Mouse (Mus musculus): ENCODE measurements at regions not wholly inside any gene's neighbourhood (a gene's known extent, or its start where the extent isn't known, plus 50 kb on each side); places are given as distances from the start of the nearest gene placed in this dataset.
A peak's percentile ranks its signal among the peaks of the same experiment; 100 is the strongest.

DNA sequence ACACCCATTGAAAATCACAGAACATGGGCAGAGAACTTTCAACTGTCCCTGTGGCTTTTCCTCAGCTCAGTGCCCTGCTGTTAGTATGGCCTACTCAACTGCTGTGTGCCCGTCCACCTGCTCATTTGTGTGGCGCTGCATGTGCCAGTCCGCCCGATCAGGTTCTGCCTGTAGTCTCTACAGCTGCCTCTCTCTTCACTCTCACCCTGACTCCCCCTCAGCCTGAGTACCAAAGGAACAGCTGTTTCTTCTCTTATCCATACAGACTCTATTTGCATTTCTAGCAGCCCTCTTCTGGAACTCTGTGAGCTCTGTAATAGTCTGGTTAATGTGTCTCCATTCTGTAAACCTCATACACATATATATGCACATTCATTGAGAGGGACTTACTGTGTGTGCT, 329.1 kb upstream of the Spred2 start:
- Histone ChIP-seq H3K79me2 (ENCODE audit: control insufficient read depth, insufficient read depth) (no peaks in the 10 kb centered on the region), H3K27me3 (ENCODE audit: control insufficient read depth, insufficient read depth, insufficient read length) (no peaks in the 10 kb centered on the region), H3ac (ENCODE audit: control insufficient read depth, insufficient read length) (no peak overlapping the region), H3K36me3 (ENCODE audit: control insufficient read depth, insufficient read depth) (no peaks in the 10 kb centered on the region), H3K4me3 (no peak overlapping the region), H3K4me2 (ENCODE audit: low read depth) (no peak overlapping the region)
- TF ChIP-seq TCF12 (IDR thresholded peaks at IDR 0.05; ENCODE audit: insufficient read depth, poor library complexity, severe bottlenecking) (no peak), MYOD1 (IDR thresholded peaks at IDR 0.05; ENCODE audit: control insufficient read depth in 1 of 3, insufficient read length in 2 of 3, low read depth in 2 of 3) (peak in 2 of 3 experiments; percentile 54 to 61), POLR2A (IDR thresholded peaks at IDR 0.05; ENCODE audit: insufficient read length, low read depth) (no peak), CEBPB (IDR thresholded peaks at IDR 0.05; ENCODE audit: insufficient read depth, poor library complexity, severe bottlenecking) (no peak), MYOG (IDR thresholded peaks at IDR 0.05; ENCODE audit: control insufficient read depth in 1 of 3, insufficient read depth in 1 of 3, insufficient read length in 2 of 3, low read depth in 2 of 3) (peak; percentile 21 to 72 (median 33)), REST (IDR thresholded peaks at IDR 0.05; ENCODE audit: insufficient read depth, insufficient read length) (no peak), POLR2AphosphoS2 (IDR thresholded peaks at IDR 0.05; ENCODE audit: insufficient read length, low read depth) (no peak), MAX (IDR thresholded peaks at IDR 0.05; ENCODE audit: low read depth) (no peak), SRF (IDR thresholded peaks at IDR 0.05; ENCODE audit: control insufficient read depth, insufficient read length, low read depth) (no peak), TCF3 (IDR thresholded peaks at IDR 0.05; ENCODE audit: insufficient read length, low read depth) (no peak), USF1 (IDR thresholded peaks at IDR 0.05; ENCODE audit: low read depth) (no peak), E2F4 (IDR thresholded peaks at IDR 0.05; ENCODE audit: insufficient read depth) (no peak)

DNA sequence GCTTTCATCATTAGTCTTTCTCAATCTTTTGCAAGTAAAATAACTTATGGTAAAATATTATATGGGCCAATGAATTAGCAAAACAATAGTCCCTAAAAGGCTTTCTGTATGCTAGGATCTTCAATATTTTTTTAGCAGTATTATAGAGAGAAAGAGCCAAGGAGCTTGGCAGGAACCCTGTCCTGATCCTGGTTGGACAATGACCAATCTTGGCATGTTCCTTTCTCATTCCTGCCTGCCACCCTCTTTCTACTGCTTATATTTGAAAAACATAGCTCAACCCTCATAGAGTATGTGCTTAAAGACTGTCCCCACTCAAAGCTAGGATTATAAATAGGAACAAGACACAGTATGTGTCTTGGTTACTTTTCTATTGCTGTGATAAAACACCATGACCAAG, 327.8 kb upstream of the Spred2 start:
- no peaks in the 10 kb centered on the region for H3K36me3 ChIP-seq (ENCODE audit: control insufficient read depth, insufficient read depth)
- H3K4me3 ChIP-seq = no peak overlapping the region
- H3ac ChIP-seq (ENCODE audit: control insufficient read depth, insufficient read length) = no peak overlapping the region
- no peak overlapping the region for H3K4me2 ChIP-seq (ENCODE audit: low read depth)
- no peak for TF ChIP-seq MYOG (IDR thresholded peaks at IDR 0.05; ENCODE audit: control insufficient read depth in 1 of 3, insufficient read depth in 1 of 3, insufficient read length in 2 of 3, low read depth in 2 of 3)
- no peak for TF ChIP-seq E2F4 (IDR thresholded peaks at IDR 0.05; ENCODE audit: insufficient read depth)
- TF ChIP-seq USF1 (IDR thresholded peaks at IDR 0.05; ENCODE audit: low read depth) = no peak
- no peaks in the 10 kb centered on the region for H3K27me3 ChIP-seq (ENCODE audit: control insufficient read depth, insufficient read depth, insufficient read length)
- no peaks in the 10 kb centered on the region for H3K79me2 ChIP-seq (ENCODE audit: control insufficient read depth, insufficient read depth)

DNA sequence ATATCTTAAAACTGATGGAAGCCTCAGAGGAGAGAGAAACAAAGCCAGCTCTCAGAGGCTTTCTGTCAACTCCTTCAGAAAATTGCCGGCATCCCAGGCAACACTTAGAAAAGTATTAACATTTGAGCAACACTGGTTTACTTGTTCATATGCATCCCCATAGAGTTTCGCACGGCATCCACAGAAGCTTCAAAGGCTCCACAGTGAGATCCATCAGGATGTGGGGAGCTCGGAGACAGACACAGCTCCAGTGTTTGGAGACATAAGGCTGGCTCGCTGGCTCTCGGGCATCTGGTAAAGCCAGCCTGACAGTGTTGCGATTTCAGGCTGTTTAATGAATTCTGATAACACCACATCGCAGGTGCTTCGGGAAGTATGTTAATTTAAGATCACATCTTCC, 324.7 kb upstream of the Spred2 start:
- Histone ChIP-seq H3K79me2 (ENCODE audit: control insufficient read depth, insufficient read depth) (no peaks in the 10 kb centered on the region), H3ac (ENCODE audit: control insufficient read depth, insufficient read length) (no peak overlapping the region), H3K27me3 (ENCODE audit: control insufficient read depth, insufficient read depth, insufficient read length) (no peaks in the 10 kb centered on the region), H3K4me3 (no peak overlapping the region), H3K36me3 (ENCODE audit: control insufficient read depth, insufficient read depth) (no peaks in the 10 kb centered on the region), H3K4me2 (ENCODE audit: low read depth) (no peak overlapping the region)
- TF ChIP-seq MAX (IDR thresholded peaks at IDR 0.05; ENCODE audit: low read depth) (no peak), MYOD1 (IDR thresholded peaks at IDR 0.05; ENCODE audit: control insufficient read depth in 1 of 3, insufficient read length in 2 of 3, low read depth in 2 of 3) (no peak), TCF3 (IDR thresholded peaks at IDR 0.05; ENCODE audit: insufficient read length, low read depth) (no peak), REST (IDR thresholded peaks at IDR 0.05; ENCODE audit: insufficient read depth, insufficient read length) (no peak), TCF12 (IDR thresholded peaks at IDR 0.05; ENCODE audit: insufficient read depth, poor library complexity, severe bottlenecking) (no peak), MYOG (IDR thresholded peaks at IDR 0.05; ENCODE audit: control insufficient read depth in 1 of 3, insufficient read depth in 1 of 3, insufficient read length in 2 of 3, low read depth in 2 of 3) (no peak), POLR2A (IDR thresholded peaks at IDR 0.05; ENCODE audit: insufficient read length, low read depth) (no peak), SRF (IDR thresholded peaks at IDR 0.05; ENCODE audit: control insufficient read depth, insufficient read length, low read depth) (no peak), E2F4 (IDR thresholded peaks at IDR 0.05; ENCODE audit: insufficient read depth) (no peak), POLR2AphosphoS2 (IDR thresholded peaks at IDR 0.05; ENCODE audit: insufficient read length, low read depth) (no peak), USF1 (IDR thresholded peaks at IDR 0.05; ENCODE audit: low read depth) (no peak), CEBPB (IDR thresholded peaks at IDR 0.05; ENCODE audit: insufficient read depth, poor library complexity, severe bottlenecking) (no peak)

GRCm38 (mm10) chr11:19601216-19601938, 322.8 kb upstream of the Spred2 start:
- Histone ChIP-seq H3K79me2 (ENCODE audit: control insufficient read depth, insufficient read depth) (no peaks in the 10 kb centered on the region), H3K27me3 (ENCODE audit: control insufficient read depth, insufficient read depth, insufficient read length) (no peaks in the 10 kb centered on the region), H3K36me3 (ENCODE audit: control insufficient read depth, insufficient read depth) (no peaks in the 10 kb centered on the region), H3K4me3 (no peak overlapping the region), H3ac (ENCODE audit: control insufficient read depth, insufficient read length) (no peak overlapping the region), H3K4me2 (ENCODE audit: low read depth) (peak overlapping the region; percentile 18)
- TF ChIP-seq POLR2AphosphoS2 (IDR thresholded peaks at IDR 0.05; ENCODE audit: insufficient read length, low read depth) (no peak), E2F4 (IDR thresholded peaks at IDR 0.05; ENCODE audit: insufficient read depth) (no peak), MAX (IDR thresholded peaks at IDR 0.05; ENCODE audit: low read depth) (no peak), MYOD1 (IDR thresholded peaks at IDR 0.05; ENCODE audit: control insufficient read depth in 1 of 3, insufficient read length in 2 of 3, low read depth in 2 of 3) (peak in 1 of 3 experiments; percentile 21), REST (IDR thresholded peaks at IDR 0.05; ENCODE audit: insufficient read depth, insufficient read length) (no peak), MYOG (IDR thresholded peaks at IDR 0.05; ENCODE audit: control insufficient read depth in 1 of 3, insufficient read depth in 1 of 3, insufficient read length in 2 of 3, low read depth in 2 of 3) (peak in 1 of 3 experiments; percentile 46), POLR2A (IDR thresholded peaks at IDR 0.05; ENCODE audit: insufficient read length, low read depth) (no peak), USF1 (IDR thresholded peaks at IDR 0.05; ENCODE audit: low read depth) (no peak), TCF12 (IDR thresholded peaks at IDR 0.05; ENCODE audit: insufficient read depth, poor library complexity, severe bottlenecking) (no peak), TCF3 (IDR thresholded peaks at IDR 0.05; ENCODE audit: insufficient read length, low read depth) (no peak), SRF (IDR thresholded peaks at IDR 0.05; ENCODE audit: control insufficient read depth, insufficient read length, low read depth) (no peak)
